Mouse (Mus musculus): ENCODE measurements around the gene Adamts10.

The Adamts10 gene

GRCm38 (mm10) chr17:33523918-33524755 lies at the start of gene Adamts10:
Adamts10 (plus strand) TSS chr17:33524204.
- peak; percentile 89 for DNase-seq

DNA sequence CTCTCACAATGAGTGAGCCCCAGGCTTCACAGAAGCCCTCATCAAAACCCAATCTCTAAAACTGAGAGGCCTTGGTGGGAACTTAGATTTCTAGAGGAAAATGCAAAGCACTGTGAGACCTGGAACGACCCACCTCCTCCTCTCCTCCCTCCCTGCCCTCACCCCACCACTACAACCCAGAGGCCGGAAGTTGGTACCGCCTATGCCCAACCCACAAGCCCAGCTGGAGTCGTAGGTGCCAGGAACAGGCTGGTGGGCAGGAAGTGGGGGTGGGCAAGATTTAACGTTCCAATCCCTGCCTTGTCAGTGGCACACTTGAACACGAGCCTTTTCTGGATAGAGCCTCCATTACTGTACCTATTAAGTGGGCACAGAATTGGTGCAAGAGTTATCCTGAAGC lies 40.0 kb upstream of the Adamts10 start:
- DNase-seq: no peak

- DNase-seq: no peak
These were observed 36.8 kb upstream of the Adamts10 start for GRCm38 (mm10) chr17:33487211-33487610.

DNA sequence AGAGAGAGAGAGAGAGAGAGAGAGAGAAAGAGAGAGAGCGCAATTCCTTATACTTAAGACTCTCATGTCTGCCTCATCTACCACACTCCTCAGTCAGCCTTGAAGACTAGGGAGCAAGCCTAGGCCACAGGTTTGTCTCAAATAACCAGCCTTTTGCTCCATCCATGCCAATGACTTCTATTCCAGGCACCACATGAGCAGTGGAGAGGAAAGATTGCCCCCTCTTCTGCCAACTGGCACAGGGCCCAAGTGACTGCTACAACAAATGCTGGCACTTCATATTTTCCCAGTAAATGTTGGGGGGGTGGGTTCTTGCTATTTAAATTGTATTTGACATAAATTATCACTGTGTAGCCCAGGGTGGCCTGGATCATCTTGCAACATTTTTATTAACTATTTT lies 36.4 kb upstream of the Adamts10 start:
- DNase-seq: no peak

- no peak for DNase-seq
These were observed 32.6 kb upstream of the Adamts10 start for GRCm38 (mm10) chr17:33491371-33491770.

GRCm38 (mm10) chr17:33493065-33493464 lies 30.9 kb upstream of the Adamts10 start:
- DNase-seq: peak; percentile 39

DNA sequence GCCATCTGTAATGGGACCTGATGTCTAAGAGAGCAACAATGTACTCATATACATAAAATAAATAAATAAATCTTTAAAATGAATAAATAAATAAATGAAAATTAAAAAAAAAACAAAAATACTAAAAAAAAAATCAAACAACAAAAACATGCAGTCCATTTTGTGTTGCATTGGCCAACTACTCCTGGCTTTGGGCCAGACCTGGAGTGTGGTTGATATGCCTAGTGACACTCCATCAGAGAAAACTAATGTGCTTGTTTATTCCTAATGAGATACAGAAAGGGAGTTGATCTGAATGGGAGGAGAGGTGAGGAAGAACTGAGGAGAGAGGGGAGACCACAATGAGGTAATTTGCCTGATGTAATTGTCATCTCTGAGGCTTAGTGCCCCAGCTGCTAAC lies 29.4 kb upstream of the Adamts10 start:
- no peak for DNase-seq

DNA sequence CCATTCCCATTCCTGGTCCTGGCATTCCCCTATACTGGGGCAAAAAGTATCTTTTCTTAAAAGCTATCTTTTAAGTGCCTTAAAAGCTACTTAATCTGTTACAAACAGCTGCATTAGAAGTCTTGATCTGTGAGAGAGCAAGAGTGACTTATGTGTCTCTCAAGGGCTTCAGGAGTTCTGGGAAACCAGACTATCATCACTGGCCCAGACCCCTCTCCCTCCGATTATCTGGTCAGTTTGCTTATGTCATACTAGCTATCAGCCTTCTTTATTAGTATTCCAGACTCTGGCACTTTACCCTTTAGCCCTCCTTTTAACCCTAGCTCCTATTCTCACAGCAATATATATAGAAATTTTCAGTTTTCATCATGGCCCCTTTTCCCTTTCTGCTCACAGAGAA lies 25.1 kb upstream of the Adamts10 start:
- DNase-seq: no peak

- no peak for DNase-seq
These were observed 15.6 kb upstream of the Adamts10 start for GRCm38 (mm10) chr17:33508386-33508785.

- DNase-seq: no peak
These were observed 13.8 kb upstream of the Adamts10 start for GRCm38 (mm10) chr17:33510172-33510571.

DNA sequence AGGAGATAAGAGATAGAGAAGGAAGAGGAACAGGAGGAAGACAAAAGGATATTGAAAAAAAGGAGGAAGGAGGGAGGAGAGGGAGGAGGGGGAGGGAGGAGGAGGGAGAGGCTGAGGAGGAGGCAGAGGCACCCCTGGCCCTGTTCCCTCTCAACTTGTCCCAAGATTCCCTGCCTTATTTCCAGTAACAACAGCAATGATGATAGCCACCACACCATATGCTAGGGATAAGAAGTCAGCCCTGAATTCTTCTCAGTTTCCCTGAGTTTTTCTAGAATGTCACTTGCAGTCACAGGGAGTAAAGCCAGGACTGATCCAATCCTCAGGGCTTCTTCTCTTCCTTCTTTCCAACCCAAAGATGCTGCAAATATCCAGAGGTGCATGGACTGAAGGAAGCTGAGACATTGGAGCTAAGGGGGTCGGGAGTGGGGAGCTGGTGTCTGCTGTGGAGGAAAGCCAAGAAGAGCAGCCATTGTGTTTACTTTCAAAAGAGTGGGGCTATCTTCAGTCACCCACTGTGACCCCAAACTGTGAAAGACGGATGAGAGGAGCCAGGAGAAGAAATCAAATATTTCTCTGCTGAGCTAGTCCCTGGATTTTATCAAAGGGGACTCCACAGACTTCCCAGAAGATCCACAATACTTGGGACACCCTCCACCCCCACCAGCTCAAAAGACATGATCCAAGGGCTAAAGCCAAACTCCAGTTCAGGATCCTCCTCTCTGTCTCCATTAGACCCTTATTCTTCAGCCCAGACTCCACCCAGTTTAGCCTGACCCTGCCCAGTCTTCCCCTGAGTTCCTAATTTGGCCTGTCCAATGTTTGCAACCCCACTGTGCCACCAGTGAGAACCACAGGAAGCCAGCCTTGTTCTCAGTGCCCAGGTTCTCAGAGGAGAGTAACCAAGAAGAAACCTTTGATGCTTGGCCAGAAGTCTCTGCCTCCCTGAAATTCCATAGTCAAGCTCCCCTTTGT lies 11.3 kb upstream of the Adamts10 start:
- DNase-seq: no peak

DNA sequence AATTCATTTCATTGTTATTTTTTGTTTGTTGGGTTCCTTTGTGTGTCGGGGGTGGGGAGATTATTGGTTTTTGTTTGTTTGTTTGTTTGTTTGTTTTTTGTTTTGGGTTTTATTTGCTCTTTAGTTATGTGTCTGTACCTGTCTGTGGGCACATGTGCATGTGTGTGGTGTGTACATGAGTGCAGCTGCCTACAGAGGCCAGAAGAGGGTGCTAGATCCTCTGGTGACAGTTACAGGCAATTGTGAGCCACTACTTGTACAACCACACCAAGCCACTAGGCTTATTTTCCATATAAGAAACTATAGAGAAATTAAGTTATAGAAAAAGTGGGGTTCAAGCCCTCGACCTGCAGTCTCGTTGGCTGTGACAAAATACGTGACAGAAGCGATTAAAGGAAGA lies 10.1 kb upstream of the Adamts10 start:
- no peak for DNase-seq

DNA sequence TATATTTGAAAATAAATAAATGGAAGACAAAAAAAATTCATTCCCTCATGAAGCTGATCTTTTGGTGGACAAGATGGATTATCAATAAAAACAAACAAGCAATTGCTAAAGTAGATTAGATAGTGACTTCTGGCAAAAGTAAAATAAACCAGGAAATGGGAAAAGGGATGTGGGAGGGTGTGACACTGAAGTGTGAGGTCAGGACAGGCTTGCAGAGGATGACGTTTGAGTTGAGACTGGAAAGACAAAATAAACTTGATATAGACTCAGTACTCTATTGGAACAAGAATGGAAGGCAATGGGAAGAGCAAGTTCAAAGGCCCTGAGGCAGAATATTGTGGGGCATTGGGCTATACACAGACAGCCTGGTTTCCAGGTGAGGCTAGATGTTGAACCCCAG lies 3.6 kb upstream of the Adamts10 start:
- no peak for DNase-seq

GRCm38 (mm10) chr17:33523431-33523917 lies 530 bp upstream of the Adamts10 start:
- DNase-seq: peak; percentile 42

GRCm38 (mm10) chr17:33524806-33525373 lies 886 bp downstream of the Adamts10 start:
- peak; percentile 66 for DNase-seq

GRCm38 (mm10) chr17:33526506-33526905 lies 2.5 kb downstream of the Adamts10 start:
- DNase-seq: no peak

- DNase-seq: peak; percentile 58
These were observed 15.2 kb downstream of the Adamts10 start for GRCm38 (mm10) chr17:33539106-33539675.

GRCm38 (mm10) chr17:33539878-33540277 lies 15.9 kb downstream of the Adamts10 start:
- no peak for DNase-seq

DNA sequence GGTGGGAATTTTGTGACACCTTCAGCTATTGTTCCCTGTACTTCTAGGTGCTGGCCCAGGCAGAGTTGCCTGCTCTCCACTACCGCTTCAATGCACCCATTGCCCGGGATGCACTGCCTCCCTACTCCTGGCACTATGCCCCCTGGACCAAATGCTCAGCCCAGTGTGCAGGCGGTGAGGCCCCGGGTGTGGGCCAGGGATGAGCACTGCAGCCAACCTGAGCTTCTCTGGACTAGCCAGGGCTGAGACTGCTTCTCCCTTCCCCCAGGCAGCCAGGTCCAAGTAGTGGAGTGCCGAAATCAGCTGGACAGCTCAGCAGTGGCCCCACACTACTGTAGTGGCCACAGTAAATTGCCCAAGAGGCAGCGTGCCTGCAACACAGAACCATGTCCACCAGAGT lies 25.2 kb downstream of the Adamts10 start:
- no peak for DNase-seq

GRCm38 (mm10) chr17:33550388-33550787 lies 26.4 kb downstream of the Adamts10 start:
- no peak for DNase-seq

GRCm38 (mm10) chr17:33552113-33552512 lies 28.1 kb downstream of the Adamts10 start:
- DNase-seq: no peak

- DNase-seq: peak; percentile 70
These were observed 29.0 kb downstream of the Adamts10 start for GRCm38 (mm10) chr17:33552964-33553363.

DNA sequence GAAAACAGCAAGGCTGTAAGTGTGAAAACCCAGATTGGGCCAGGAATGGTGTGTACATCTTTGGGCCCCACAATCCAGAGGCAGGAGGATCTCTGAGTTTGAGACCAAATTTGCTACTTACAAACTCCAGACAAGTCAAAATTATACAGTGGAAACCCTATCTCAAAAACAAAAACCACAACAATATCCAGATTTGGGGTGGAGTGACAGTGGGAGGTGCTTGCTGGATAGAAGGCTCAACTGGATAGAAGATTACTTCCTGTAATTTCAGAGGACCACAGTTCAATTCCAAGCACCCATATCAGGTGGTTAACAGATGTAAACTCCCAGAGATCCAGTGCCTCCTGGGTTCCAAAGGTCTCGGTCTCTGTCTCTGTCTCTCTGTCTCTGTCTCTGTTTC lies 30.5 kb downstream of the Adamts10 start:
- no peak for DNase-seq

Data from embryo, embryonic 11 days (tissue).